Mouse (Mus musculus): Measurements from ENCODE around the gene Ror2.

DNA sequence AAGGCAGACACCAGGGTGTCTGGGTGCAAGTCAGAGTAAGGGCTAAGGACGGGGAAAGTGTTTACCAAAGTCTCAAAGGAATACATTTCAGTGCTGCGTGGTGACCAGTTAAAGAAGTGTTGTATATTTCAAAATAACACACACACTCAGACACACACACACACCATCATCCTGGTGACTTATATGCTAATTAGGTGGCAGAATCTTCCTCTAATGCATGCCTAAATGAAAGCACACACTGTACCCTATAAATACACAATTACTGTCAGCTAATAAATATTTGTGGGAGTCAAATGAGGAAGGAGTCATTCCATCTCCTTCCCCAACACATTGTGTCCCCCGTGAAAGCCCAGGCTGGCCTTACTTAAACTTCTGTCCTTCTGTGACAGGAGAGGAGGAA, 66.5 kb downstream of the Ror2 start:
- TF ChIP-seq CTCF (IDR thresholded peaks at IDR 0.05; ENCODE audit: low read depth, low read length) (no peak), POLR2A (IDR thresholded peaks at IDR 0.05; ENCODE audit: extremely low read depth, insufficient read depth, low read length) (no peak)

All from liver, adult 2 months (tissue).